Mouse (Mus musculus) cerebellum, adult 18-20 months (tissue): ENCODE measurements around the gene Polr1e.
A peak's percentile ranks its signal among the peaks of the same experiment; 100 is the strongest.
"Not testable (repeated sequence)": the region's sequence is repeated elsewhere in the genome, so short reads cannot be mapped to it uniquely, and the experiment has no call there.

Experiments used
- DNase-seq, 2 experiments: peaks; one replicate each; pipeline ENCODE4 v3.0.0; 2021

Gene Polr1e

GRCm38 (mm10) chr4:45063836-45064235 lies 45.5 kb downstream of the Polr1e start:
- DNase-seq = not testable (repeated sequence)

DNA sequence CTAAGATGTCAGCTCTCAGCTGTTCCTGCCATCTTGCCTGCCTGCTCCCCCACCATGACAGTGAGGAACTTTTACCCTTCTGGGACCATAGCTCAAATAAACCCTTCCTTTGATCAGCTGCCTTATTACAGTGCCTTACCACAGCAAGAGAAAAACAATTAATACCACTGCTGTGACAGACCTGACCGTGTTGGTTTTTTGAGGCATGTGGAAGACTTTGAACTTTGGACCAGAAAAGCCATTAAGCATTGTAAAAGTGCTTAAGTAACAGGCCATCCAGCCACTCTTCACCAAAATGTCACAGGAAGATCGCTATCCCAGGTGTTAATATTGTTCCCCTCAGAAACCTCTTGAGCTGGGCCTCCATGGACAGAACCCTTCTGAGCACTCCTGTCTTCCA lies 46.2 kb downstream of the Polr1e start:
- DNase-seq = no peak

GRCm38 (mm10) chr4:45066036-45066730 lies 47.8 kb downstream of the Polr1e start:
- no peak for DNase-seq

- no peak for DNase-seq
Measured at GRCm38 (mm10) chr4:45067742-45068141, 49.4 kb downstream of the Polr1e start.

GRCm38 (mm10) chr4:45072261-45072973 lies 54.0 kb downstream of the Polr1e start:
- DNase-seq = no peak

- DNase-seq = no peak
Measured at GRCm38 (mm10) chr4:45073544-45073943, 55.2 kb downstream of the Polr1e start.

GRCm38 (mm10) chr4:45081041-45081440 lies 62.7 kb downstream of the Polr1e start:
- DNase-seq = peak; percentile 54 to 59

GRCm38 (mm10) chr4:45082951-45083350 lies 64.6 kb downstream of the Polr1e start:
- no peak for DNase-seq

GRCm38 (mm10) chr4:45083487-45083886 lies 65.1 kb downstream of the Polr1e start:
- peak in 1 of 2 experiments; percentile 16 for DNase-seq

DNA sequence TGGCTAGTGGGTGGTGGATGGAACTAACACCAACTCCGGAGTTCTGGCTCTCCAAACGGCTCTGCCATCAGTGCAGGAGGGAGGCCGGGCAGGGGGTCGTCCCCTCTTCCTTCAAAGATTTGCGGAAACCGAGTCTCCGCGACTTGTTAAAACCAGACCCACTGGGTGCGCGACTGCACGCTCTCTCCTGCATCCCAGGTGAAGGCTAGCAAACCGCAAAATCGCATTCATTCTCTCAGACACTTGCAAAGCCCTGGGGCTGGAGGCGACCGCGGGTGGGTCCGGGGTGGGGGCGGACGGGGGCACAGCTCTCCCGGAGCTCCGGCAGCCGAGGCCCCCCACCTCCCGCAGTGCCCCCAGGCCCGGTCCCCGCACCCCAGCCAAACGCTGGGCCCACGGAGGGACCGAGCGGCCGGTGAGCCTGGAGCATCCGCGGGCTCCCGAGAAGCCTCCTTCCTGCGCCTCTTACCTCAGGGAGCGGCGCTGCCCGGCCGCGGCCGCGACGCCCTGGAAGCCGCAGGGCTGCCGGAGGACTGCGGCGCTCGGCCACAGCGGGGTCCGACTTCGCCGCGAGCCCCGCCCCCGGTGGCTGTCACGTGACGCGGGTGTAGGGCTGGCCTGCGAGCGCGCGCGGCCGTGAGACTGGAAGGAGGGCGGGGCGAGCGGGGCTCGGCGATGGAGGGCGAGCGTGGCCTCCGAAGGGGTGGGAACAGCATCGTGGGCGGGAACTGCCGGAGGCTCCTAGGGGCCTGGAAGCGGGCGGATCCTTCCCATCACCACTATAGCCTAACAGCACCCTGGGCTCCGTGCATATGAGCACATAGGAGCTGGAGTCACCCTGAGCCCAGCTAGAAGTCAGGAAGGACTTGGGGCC lies 65.9 kb downstream of the Polr1e start, which contains the start of gene Fbxo10:
Gene Fbxo10, minus strand, starts transcription at position 584 of the 874 bp plus-strand sequence.
- peak; percentile 95 for DNase-seq

DNA sequence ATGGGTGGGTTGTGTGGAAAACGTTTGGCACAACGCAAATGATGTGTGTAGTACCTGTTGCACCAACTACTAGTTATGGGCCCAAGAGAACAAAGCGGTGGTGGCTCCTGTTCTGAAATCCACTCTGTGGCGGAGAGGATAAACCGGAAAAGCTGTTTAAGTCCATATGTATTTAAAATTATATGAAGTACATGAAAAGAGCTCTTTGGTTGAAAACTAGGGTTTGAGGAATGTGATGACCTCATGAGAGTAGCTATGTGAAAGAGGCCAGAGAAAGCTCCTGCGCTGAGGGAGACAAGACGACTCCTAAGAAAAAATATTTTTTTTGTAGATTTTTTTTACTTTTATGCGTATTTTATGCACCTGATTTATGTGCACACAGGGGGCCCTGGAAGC lies 66.5 kb downstream of the Polr1e start:
- DNase-seq = no peak
